Mouse (Mus musculus): Measurements from ENCODE around the gene Pycr1. TPM values are rescaled to one million over a fixed set of nuclear protein-coding genes. Genes with fewer than 3 reads are reported as not detected.
A peak's percentile ranks its signal among the peaks of the same experiment; 100 is the strongest.

Pycr1 gene
- polyA plus RNA-seq, 1 experiment from 2014 or later: 21.8 TPM

- Histone ChIP-seq H3K36me3 (ENCODE audit: control insufficient read depth, insufficient read depth, low read length) (peaks cover 54% of the 10 kb centered on the region), H3K27me3 (ENCODE audit: control insufficient read depth, insufficient read depth, low read length) (no peaks in the 10 kb centered on the region), H3K9ac (ENCODE audit: low read depth, low read length) (peak within 1 kb of the TSS; percentile 79), H3K4me3 (ENCODE audit: low read length) (peak within 1 kb of the TSS; percentile 97), H3K27ac (ENCODE audit: low read depth, low read length) (peak within 1 kb of the TSS; percentile 73; the same call in 1 of the 2 replicates), H3K4me1 (ENCODE audit: control insufficient read depth, insufficient read depth, low read length) (peaks cover 20% of the 10 kb centered on the region), H3K4me2 (replicated peaks; ENCODE audit: low read depth, low read length) (peak within 1 kb of the TSS; percentile 94), H3K9me3 (ENCODE audit: control insufficient read depth, low read length) (no peaks in the 10 kb centered on the region)
- ATAC-seq (ENCODE audit: low FRiP score, low TSS enrichment): peak; percentile 22; the same call in 1 of the 2 replicates
- WGBS: 14% methylated on average over 5 of the region's 5 CpGs
Observed at GRCm38 (mm10) chr11:120625152-120625775, 18.3 kb downstream of the Pycr1 start, which contains the start of gene Sirt7. Gene Sirt7 (minus strand): TSS chr11:120625240.

- Histone ChIP-seq H3K4me1 (ENCODE audit: control insufficient read depth, insufficient read depth, low read length) (peaks cover 14% of the 10 kb centered on the region), H3K4me2 (replicated peaks; ENCODE audit: low read depth, low read length) (peak overlapping the region; percentile 94), H3K27me3 (ENCODE audit: control insufficient read depth, insufficient read depth, low read length) (no peaks in the 10 kb centered on the region), H3K27ac (ENCODE audit: low read depth, low read length) (peak overlapping the region; percentile 73; the same call in 1 of the 2 replicates), H3K9ac (ENCODE audit: low read depth, low read length) (peak overlapping the region; percentile 79), H3K9me3 (ENCODE audit: control insufficient read depth, low read length) (no peaks in the 10 kb centered on the region), H3K36me3 (ENCODE audit: control insufficient read depth, insufficient read depth, low read length) (peaks cover 60% of the 10 kb centered on the region), H3K4me3 (ENCODE audit: low read length) (peak overlapping the region; percentile 97)
- peak; percentile 73 for ATAC-seq (ENCODE audit: low FRiP score, low TSS enrichment)
- under 1% methylated on average over 47 of the region's 53 CpGs for WGBS
Observed at GRCm38 (mm10) chr11:120624680-120625111, 18.9 kb downstream of the Pycr1 start.

- H3K36me3 ChIP-seq (ENCODE audit: control insufficient read depth, insufficient read depth, low read length): peaks cover 56% of the 10 kb centered on the region
- peak; percentile 73 for ATAC-seq (ENCODE audit: low FRiP score, low TSS enrichment)
- peaks cover 11% of the 10 kb centered on the region for H3K4me1 ChIP-seq (ENCODE audit: control insufficient read depth, insufficient read depth, low read length)
- peak overlapping the region; percentile 79 for H3K9ac ChIP-seq (ENCODE audit: low read depth, low read length)
- no peaks in the 10 kb centered on the region for H3K9me3 ChIP-seq (ENCODE audit: control insufficient read depth, low read length)
- peak overlapping the region; percentile 73; the same call in 1 of the 2 replicates for H3K27ac ChIP-seq (ENCODE audit: low read depth, low read length)
- H3K4me3 ChIP-seq (ENCODE audit: low read length): peak overlapping the region; percentile 97
- H3K27me3 ChIP-seq (ENCODE audit: control insufficient read depth, insufficient read depth, low read length): no peaks in the 10 kb centered on the region
- H3K4me2 ChIP-seq (replicated peaks; ENCODE audit: low read depth, low read length): peak overlapping the region; percentile 94
- 13% methylated on average over 30 of the region's 30 CpGs for WGBS
Observed at GRCm38 (mm10) chr11:120623961-120624679, 19.4 kb downstream of the Pycr1 start.

GRCm38 (mm10) chr11:120622805-120623204, 20.8 kb downstream of the Pycr1 start:
- WGBS: 93% methylated on average over 6 of the region's 6 CpGs
- peaks cover 56% of the 10 kb centered on the region for H3K36me3 ChIP-seq (ENCODE audit: control insufficient read depth, insufficient read depth, low read length)

GRCm38 (mm10) chr11:120620195-120620594, 23.4 kb downstream of the Pycr1 start:
- ATAC-seq (ENCODE audit: low FRiP score, low TSS enrichment): no peak
- Histone ChIP-seq H3K36me3 (ENCODE audit: control insufficient read depth, insufficient read depth, low read length) (peaks cover 46% of the 10 kb centered on the region), H3K9me3 (ENCODE audit: control insufficient read depth, low read length) (no peaks in the 10 kb centered on the region), H3K4me2 (replicated peaks; ENCODE audit: low read depth, low read length) (no peak overlapping the region), H3K27ac (ENCODE audit: low read depth, low read length) (no peak overlapping the region), H3K27me3 (ENCODE audit: control insufficient read depth, insufficient read depth, low read length) (no peaks in the 10 kb centered on the region), H3K9ac (ENCODE audit: low read depth, low read length) (no peak overlapping the region), H3K4me3 (ENCODE audit: low read length) (no peak overlapping the region), H3K4me1 (ENCODE audit: control insufficient read depth, insufficient read depth, low read length) (peaks cover 18% of the 10 kb centered on the region)
- 92% methylated on average over 14 of the region's 14 CpGs for WGBS

More at GRCm38 (mm10) chr11:120622805-120623204, 20.8 kb downstream of the Pycr1 start:
- H3K9me3 ChIP-seq (ENCODE audit: control insufficient read depth, low read length): no peaks in the 10 kb centered on the region
- H3K9ac ChIP-seq (ENCODE audit: low read depth, low read length): no peak overlapping the region
- no peak overlapping the region for H3K27ac ChIP-seq (ENCODE audit: low read depth, low read length)
- peaks cover 11% of the 10 kb centered on the region for H3K4me1 ChIP-seq (ENCODE audit: control insufficient read depth, insufficient read depth, low read length)
- no peaks in the 10 kb centered on the region for H3K27me3 ChIP-seq (ENCODE audit: control insufficient read depth, insufficient read depth, low read length)
- H3K4me3 ChIP-seq (ENCODE audit: low read length): no peak overlapping the region
- ATAC-seq (ENCODE audit: low FRiP score, low TSS enrichment): no peak
- no peak overlapping the region for H3K4me2 ChIP-seq (replicated peaks; ENCODE audit: low read depth, low read length)

- Histone ChIP-seq H3K4me3 (ENCODE audit: low read length) (no peak overlapping the region), H3K27ac (ENCODE audit: low read depth, low read length) (no peak overlapping the region; the same call in 1 of the 2 replicates), H3K9me3 (ENCODE audit: control insufficient read depth, low read length) (no peaks in the 10 kb centered on the region), H3K36me3 (ENCODE audit: control insufficient read depth, insufficient read depth, low read length) (peaks cover 49% of the 10 kb centered on the region), H3K4me2 (replicated peaks; ENCODE audit: low read depth, low read length) (no peak overlapping the region), H3K4me1 (ENCODE audit: control insufficient read depth, insufficient read depth, low read length) (peaks cover 13% of the 10 kb centered on the region), H3K27me3 (ENCODE audit: control insufficient read depth, insufficient read depth, low read length) (no peaks in the 10 kb centered on the region), H3K9ac (ENCODE audit: low read depth, low read length) (no peak overlapping the region)
- 94% methylated on average over 25 of the region's 25 CpGs for WGBS
- ATAC-seq (ENCODE audit: low FRiP score, low TSS enrichment): no peak
Observed at GRCm38 (mm10) chr11:120618619-120619535, 24.7 kb downstream of the Pycr1 start.

- Histone ChIP-seq H3K9ac (ENCODE audit: low read depth, low read length) (peak within 1 kb of the TSS; percentile 77), H3K27ac (ENCODE audit: low read depth, low read length) (peak within 1 kb of the TSS; percentile 11; the same call in 1 of the 2 replicates), H3K4me1 (ENCODE audit: control insufficient read depth, insufficient read depth, low read length) (peaks cover 11% of the 10 kb centered on the region), H3K4me2 (replicated peaks; ENCODE audit: low read depth, low read length) (peak within 1 kb of the TSS; percentile 89), H3K36me3 (ENCODE audit: control insufficient read depth, insufficient read depth, low read length) (peaks cover 49% of the 10 kb centered on the region), H3K9me3 (ENCODE audit: control insufficient read depth, low read length) (no peaks in the 10 kb centered on the region), H3K27me3 (ENCODE audit: control insufficient read depth, insufficient read depth, low read length) (no peaks in the 10 kb centered on the region), H3K4me3 (ENCODE audit: low read length) (peak within 1 kb of the TSS; percentile 82)
- under 1% methylated on average over 56 of the region's 56 CpGs for WGBS
- peak; percentile 95 for ATAC-seq (ENCODE audit: low FRiP score, low TSS enrichment)
Observed at GRCm38 (mm10) chr11:120617519-120618112, 26.0 kb downstream of the Pycr1 start, which contains the start of gene Pcyt2. Gene Pcyt2 (minus strand): TSS chr11:120617936.

GRCm38 (mm10) chr11:120616617-120617294, 26.8 kb downstream of the Pycr1 start:
- WGBS: 49% methylated on average over 4 of the region's 4 CpGs
- Histone ChIP-seq H3K4me1 (ENCODE audit: control insufficient read depth, insufficient read depth, low read length) (peaks cover 11% of the 10 kb centered on the region), H3K9me3 (ENCODE audit: control insufficient read depth, low read length) (no peaks in the 10 kb centered on the region), H3K27me3 (ENCODE audit: control insufficient read depth, insufficient read depth, low read length) (no peaks in the 10 kb centered on the region), H3K9ac (ENCODE audit: low read depth, low read length) (peak overlapping the region; percentile 77; the same call in 1 of the 2 replicates), H3K27ac (ENCODE audit: low read depth, low read length) (no peak overlapping the region), H3K4me3 (ENCODE audit: low read length) (peak overlapping the region; percentile 82), H3K4me2 (replicated peaks; ENCODE audit: low read depth, low read length) (peak overlapping the region; percentile 89), H3K36me3 (ENCODE audit: control insufficient read depth, insufficient read depth, low read length) (peaks cover 43% of the 10 kb centered on the region)
- no peak for ATAC-seq (ENCODE audit: low FRiP score, low TSS enrichment)

Measured in kidney, embryonic 14.5 days (tissue).